Mouse (Mus musculus): ENCODE data around the gene Fxyd4. TPM values are rescaled to one million over a fixed set of nuclear protein-coding genes. Genes with fewer than 3 reads are reported as not detected.

The Fxyd4 gene
- polyA plus RNA-seq, 1 experiment, result not detected

DNA sequence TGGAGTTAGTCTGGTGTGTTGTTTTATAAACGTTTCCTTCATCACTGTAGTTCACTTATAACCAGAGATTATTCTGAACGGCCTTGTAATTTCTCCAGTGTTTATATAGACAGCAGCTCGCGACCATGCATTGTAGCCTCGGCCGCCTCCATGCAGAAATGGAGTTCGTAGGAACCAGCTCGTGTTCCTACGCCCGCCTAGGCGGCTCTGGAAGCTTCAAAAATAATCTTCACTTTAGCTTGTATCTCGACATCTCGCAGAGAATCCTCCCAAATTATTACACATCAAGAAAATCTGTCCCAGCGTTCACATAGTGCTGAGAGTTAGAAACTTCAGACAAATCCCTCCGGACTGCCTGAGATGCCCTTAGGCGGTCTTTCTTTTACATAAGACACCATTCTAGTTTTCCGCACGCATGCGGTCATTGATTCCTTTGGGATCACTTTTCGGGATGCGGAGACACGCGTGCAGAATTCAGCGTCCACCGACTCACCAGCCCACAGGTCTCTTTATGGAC lies 31.4 kb downstream of the Fxyd4 start:
- no peak for TF ChIP-seq GATA1 (IDR thresholded peaks at IDR 0.05; ENCODE audit: low read length)

DNA sequence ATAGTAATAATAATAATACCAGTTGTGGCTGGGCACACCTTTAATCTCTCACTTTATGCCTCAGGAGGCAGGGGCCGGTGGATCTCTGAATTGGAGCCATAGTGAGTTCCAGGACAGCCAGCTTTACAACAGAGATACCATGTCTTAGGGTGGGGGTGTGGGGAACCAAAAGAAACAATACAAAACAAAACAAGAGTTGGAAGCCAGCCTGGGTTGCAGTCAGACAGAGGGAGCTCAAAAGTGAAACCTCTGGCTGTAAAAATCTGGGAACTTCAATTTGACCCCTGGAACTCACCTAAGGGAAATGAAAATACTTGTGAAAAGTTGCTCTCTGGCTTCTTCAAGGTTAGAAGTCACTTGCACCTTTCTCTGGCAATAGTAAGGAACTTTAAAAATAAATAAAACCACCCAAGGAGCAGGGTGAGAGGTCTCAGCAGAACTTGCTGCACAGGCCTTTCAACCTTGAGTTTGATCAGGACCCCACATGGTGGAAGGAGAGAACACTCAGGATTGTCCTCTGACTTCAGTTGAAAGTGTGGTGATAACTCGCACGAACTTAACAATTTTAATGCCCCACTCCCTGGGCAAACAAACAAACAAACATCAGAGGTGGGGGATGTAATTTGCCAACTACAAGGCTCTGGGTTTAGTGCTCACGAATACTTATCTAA lies 32.1 kb downstream of the Fxyd4 start:
- no peak for TF ChIP-seq GATA1 (IDR thresholded peaks at IDR 0.05; ENCODE audit: low read length)

DNA sequence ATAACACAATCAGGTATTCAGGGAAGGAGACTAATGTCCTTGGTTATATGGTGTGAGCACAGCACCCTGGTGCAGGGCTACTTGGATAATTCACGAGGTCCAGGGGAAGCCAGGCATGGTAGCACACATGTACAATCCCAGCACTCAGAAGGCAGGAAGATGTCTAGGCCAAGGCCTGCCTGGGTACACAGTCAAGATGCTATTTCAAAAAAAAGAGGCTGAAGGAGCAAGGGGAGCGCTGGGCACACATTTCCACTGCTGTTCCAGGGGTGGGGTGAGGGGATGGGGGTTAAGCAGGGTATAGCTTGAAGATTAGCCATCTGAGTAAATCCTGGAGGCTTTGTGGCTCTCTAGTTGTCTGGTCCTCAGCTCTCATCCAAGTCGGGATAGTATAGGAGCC lies 33.7 kb downstream of the Fxyd4 start:
- no peak for TF ChIP-seq GATA1 (IDR thresholded peaks at IDR 0.05; ENCODE audit: low read length)

DNA sequence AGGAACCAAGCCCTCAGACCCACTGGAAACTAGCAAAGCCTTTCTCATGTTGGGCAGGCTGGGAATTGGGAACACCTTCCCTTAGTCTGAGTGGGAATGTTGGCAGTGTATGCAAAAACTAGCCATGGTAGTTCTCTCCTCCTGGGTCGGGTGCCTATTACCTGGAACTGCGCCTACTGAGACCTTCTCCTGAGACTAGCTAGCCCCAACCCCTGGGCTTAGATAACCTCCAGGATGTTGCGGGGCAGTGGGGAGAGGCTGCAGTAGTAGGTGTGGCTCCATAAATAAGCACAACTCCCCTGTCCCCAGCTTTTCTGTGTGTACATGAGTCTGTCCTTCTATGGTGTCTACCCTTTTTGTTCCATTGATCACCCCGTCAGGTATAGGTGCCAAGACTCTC lies 34.9 kb downstream of the Fxyd4 start:
- TF ChIP-seq GATA1 (IDR thresholded peaks at IDR 0.05; ENCODE audit: low read length), result no peak

DNA sequence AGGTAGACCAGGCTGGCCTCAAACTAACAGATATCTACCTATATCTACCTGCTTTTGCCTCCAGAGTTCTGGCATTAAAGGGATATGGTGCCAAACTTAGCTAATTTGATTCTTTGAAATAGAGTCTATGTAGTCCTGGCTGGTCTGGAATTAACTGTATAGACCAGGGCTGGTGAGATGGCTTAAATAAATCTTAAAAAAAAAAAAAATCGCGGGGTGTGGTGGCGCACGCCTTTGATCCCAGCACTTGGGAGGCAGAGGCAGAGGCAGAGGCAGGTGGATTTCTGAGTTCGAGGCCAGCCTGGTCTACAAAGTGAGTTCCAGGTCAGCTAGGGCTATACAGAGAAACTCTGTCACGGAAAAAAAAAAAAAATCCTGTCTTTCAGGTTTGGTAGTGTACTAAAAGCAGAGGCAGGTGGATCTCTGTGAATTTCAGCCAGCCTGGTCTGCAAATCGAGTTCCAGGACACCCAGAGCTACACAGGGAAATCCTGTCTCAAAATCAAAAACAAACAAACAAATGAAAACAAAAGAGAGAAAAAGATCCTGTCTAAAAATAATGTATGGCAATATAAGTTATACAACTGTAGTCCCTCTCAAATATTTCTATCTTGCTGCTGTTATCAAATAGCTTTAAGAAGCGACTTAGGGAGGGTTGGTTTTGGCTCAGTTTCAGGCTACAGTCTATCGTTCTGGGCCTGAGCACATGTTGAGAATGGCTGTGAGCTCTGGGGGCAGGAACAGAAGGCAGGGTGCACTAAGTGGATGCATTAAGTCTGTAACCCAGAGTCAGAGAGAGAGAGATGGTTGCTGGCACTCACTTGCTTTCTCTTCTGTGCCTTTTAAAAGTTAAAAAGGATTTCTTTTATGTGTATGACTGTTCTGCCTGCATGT lies 35.7 kb downstream of the Fxyd4 start:
- no peak for TF ChIP-seq GATA1 (IDR thresholded peaks at IDR 0.05; ENCODE audit: low read length)

DNA sequence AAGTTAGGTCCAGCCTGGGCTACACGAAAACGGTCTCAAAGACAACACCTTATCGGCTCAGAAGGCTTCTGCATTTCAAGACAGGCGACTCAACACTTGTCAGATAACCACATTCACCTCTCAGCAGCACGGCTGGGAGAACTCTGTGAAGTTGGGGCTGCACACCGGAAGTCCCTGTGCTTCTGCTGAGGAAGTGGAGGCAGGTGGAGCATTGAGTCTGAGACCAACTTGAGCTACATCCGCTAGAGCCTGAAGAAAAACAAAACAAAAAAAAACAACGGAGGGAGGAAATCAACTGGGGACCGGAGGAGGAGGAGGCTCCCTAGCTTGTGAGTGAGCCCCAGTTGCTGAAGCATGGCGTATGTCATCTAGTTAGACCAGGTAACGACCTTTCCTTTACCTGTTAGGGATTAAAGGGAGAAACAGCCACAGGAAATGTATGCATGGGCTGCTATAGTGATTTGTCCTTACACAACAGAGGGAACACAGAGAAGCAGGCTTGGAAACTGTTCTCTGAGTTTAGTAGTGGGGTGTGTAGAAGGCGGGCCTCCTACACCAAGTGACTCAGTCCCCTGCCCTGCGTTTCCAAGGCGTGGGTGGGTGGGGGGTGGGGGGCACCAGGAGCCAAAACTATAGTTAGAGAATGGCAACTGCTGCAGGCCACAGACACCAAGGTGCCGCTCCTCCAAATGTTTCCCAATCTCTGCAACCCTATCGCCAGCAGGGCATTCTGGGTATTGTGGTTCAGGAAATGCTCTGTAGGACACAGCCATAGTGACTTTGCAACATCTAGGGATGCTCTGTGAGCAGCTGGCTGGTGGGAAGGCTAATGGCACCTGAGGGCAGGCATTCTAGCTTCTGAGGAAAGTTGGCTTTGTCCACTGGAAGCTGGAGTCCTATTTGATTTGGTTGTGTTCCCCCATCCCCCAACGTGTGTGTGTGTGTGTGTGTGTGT lies 37.1 kb downstream of the Fxyd4 start, which contains the start of gene Hnrnpf:
Gene Hnrnpf, plus strand, starts transcription at position 199 of the 955 bp plus-strand sequence.
- TF ChIP-seq GATA1 (IDR thresholded peaks at IDR 0.05; ENCODE audit: low read length), result no peak

DNA sequence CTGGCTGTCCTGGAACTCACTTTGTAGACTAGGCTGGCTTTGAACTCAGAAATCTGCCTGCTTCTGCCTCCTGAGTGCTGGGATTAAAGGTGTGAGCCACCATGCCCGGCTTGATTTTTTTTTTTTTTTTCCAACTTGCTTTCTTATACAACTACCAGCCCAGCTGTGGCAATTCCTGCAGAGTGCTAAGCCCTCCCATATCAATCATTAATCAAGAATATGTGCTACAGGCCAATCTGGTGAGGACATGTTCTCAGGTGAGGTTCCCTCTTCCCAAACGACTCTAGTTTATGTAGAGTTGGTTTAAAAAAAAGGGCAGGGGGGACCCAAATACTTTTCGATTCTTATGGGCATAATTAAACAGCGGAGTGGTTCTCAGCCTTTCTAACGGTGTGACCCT lies 39.7 kb downstream of the Fxyd4 start:
- TF ChIP-seq GATA1 (IDR thresholded peaks at IDR 0.05; ENCODE audit: low read length), result no peak

DNA sequence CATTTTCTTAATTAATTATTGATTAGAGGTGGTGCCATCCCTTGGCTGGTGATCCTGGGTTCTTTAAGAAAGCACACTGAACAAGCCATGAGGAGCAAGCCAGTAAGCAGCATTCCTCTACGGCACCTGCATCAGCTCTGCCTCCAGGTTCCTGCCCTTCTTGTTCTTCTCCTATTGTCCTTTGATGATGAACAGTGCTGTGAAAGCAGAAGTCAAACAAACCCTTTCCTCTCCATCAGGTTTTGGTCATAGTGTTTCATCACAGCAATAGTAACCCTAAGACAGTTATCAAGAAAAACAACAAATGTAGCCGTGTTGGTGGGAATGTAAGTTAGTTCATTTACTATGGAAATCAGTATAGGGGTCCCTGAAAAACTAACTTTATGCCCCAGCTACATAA lies 44.1 kb downstream of the Fxyd4 start:
- TF ChIP-seq GATA1 (IDR thresholded peaks at IDR 0.05; ENCODE audit: low read length), result no peak

DNA sequence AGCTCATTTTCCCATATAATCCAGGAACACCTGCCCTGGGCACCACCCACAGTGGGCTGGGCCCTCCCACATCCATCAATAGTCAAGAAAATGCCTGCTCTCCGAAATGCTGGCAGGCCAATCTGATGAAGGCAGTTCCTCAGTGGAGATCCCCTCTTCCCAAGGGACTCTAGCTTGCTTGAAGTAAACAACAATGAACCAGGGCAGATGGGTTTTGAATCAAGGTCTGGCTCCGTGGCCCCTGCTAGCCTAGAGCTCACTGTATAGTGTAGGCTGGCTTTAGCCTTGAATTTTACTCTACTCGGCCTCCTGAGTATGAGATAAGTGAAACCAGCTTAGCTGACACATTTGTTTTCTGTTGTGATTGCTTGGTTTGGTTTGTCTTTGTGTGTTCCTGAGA lies 45.1 kb downstream of the Fxyd4 start:
- TF ChIP-seq GATA1 (IDR thresholded peaks at IDR 0.05; ENCODE audit: low read length), result no peak

DNA sequence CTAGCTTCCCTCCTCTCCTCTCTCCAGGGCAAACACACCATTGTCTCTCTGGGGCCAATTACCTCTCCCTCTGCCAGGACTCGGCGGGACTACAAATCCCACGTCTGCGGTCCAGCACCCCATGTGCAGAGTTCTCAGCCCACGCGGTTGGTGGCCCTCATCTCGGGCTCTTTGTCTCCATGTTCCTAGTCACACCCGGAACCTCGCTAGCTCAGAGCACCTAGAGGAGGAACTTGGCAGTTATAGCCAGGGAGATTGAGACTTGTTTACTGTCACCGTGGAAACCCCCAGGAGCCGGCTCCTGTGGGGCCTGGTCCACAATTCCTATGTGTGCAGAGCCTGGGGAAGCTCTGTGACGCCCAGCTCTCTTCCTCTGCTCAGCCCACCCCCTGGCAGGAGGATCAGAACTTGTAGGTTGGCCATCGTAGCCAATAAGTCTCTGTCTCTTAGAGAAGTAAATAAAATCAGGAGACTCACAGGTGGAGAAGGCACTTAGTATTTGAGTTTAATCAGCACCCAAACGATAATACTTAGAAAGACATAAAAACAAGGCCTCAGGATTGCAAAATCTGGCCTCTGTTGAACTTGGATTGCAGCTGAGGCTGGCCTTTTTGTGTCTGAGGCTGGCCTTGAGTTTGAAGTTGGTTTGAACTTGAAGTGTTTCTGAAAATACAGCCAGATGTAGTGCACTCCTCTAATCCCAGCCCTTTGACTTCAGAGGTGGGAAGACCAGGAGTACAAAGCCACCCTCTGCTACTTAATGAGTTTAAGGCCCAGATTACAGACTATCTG lies 45.9 kb downstream of the Fxyd4 start:
- TF ChIP-seq GATA1 (IDR thresholded peaks at IDR 0.05; ENCODE audit: low read length), result no peak

DNA sequence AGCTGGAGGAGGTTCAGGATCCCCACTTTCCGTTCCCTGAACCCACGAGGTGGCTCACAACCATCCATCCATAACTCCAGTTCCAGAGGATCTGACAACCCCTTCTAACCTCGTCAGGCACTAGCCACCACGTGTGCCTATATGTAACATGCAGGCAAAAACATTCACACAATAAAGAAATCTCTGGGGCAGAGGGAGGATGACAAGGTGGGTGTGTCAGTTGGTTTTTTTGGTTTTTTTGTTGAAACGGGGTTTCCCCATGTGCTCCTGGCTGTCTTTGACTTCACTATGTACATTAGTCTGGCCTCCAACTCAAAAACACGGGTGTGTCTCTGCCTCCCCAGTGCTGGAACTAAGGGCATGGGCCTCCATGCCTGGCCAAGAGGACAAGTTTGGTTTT lies 47.2 kb downstream of the Fxyd4 start:
- no peak for TF ChIP-seq GATA1 (IDR thresholded peaks at IDR 0.05; ENCODE audit: low read length)

DNA sequence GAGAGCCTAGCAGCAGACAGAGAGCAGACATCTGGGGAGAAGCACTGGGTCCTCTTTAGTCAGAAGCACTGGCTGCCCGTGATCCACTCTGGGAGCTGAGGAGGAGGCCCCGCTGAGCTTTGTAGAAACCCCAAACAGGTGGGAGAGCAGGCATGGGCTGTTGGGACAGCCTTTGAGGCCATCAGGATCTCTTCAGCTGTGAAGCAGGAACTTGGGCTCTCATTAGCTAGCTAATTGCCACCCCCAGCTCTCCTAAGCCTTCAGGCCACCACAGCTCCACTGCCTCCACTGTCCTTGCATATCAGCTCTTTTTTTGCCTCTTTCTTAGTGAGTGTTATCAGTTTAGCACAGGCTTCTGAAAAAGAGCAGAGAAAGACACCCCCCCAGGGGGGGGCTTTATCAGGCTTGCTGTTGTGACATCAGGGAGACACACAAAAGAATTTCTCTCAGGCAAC lies 48.8 kb downstream of the Fxyd4 start:
- peak; percentile 49 for TF ChIP-seq GATA1 (IDR thresholded peaks at IDR 0.05; ENCODE audit: low read length)

DNA sequence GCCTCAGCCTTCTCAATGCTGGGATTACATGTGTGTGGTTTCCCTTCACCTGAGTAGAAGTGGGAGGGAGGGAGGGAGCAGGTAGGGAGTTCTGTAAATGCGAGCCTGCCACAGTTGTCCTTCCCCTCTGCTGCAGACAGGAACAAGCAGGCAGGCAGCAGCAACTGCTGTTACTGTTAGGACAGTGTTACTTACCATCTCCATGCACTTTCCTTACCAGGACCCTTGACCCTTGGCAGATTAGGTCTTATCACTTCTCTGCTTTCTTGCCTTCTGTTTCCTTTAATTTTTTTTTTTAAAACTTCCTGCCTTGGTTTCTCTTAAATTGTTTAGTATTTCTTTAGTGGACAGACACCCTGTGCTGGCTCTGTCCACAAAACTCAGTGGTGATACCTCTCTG lies 49.5 kb downstream of the Fxyd4 start:
- TF ChIP-seq GATA1 (IDR thresholded peaks at IDR 0.05; ENCODE audit: low read length), result no peak

DNA sequence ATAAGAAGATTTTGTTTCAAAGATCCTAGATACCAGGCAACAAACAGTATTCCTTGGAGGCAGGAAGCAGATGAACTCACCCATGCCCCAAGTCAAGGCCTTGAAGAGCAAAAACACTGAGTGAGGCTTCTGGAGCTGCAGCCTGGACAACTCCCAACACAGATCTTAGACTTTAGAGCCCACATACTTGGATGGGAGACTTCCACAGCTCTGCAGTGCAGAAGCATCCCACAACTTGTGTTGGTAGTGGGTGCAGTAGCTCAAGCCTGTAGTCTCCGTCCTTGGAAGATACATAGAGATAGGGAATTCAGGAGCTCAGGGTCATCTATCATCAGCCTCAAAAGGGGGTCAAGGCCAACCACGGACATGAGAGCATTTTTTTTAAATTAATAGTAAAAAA lies 51.5 kb downstream of the Fxyd4 start:
- TF ChIP-seq GATA1 (IDR thresholded peaks at IDR 0.05; ENCODE audit: low read length), result no peak

Other genes starting within 250 kb of the Fxyd4 start
- 13.2 and 16.7 TPM in 2 replicates for gene Zfp637, start 96.5 kb downstream of the Fxyd4 start, polyA plus RNA-seq (2012)
- gene Zfp239, start 75.6 kb downstream of the Fxyd4 start, polyA plus RNA-seq (2012), result 2.2 and 5.7 TPM in 2 replicates
- 194 and 244 TPM in 2 replicates for gene Hnrnpf, start 37.4 kb downstream of the Fxyd4 start, polyA plus RNA-seq (2012)
- not detected in 2 replicates for gene Rasgef1a, start 73.7 kb upstream of the Fxyd4 start, polyA plus RNA-seq (2012)
- gene Csgalnact2, start 201.4 kb upstream of the Fxyd4 start, polyA plus RNA-seq (2012), result 4.1 and 5.2 TPM in 2 replicates